In genomic region chr5:115489699-115490637, GRCm38 (mm10) we compare ENCODE assay signal across 8 mouse cellular contexts. TPM values are rescaled to one million over a fixed set of nuclear protein-coding genes. Genes with fewer than 3 reads are reported as not detected.
DNase-seq lines count a peak whose midpoint lies in the region; ATAC-seq lines count a peak whose summit lies in the region.

No protein-coding gene starts in this region.

- H3K4me1 ChIP-seq in heart, embryonic 14.5 days (ENCODE audit: control insufficient read depth in 2 of 2, insufficient read depth in 2 of 2, low read length in 2 of 2): peaks cover 21 to 26% of the 10 kb centered on the region in 2 experiments
- peaks cover 48% of the 10 kb centered on the region for H3K4me1 ChIP-seq in liver, embryonic 13.5 days (replicated peaks)
- H3K4me1 ChIP-seq in stomach, embryonic 16.5 days (ENCODE audit: control insufficient read depth, insufficient read depth, low read length): peaks cover 23% of the 10 kb centered on the region

- H3K9ac ChIP-seq in heart, embryonic 14.5 days (ENCODE audit: low read length): peak overlapping the region; percentile 83
- peak overlapping the region; percentile 79 for H3K9ac ChIP-seq in liver, embryonic 13.5 days
- H3K9ac ChIP-seq in stomach, embryonic 16.5 days (ENCODE audit: low read length): peak overlapping the region; percentile 88

- no peaks in the 10 kb centered on the region for H3K9me3 ChIP-seq in heart, embryonic 14.5 days (ENCODE audit: control insufficient read depth, low read length)
- H3K9me3 ChIP-seq in liver, embryonic 13.5 days (replicated peaks): no peaks in the 10 kb centered on the region
- no peaks in the 10 kb centered on the region for H3K9me3 ChIP-seq in stomach, embryonic 16.5 days (replicated peaks; ENCODE audit: control insufficient read depth, low read length)

- no peaks in the 10 kb centered on the region for H3K36me3 ChIP-seq in heart, embryonic 14.5 days (ENCODE audit: control insufficient read depth, insufficient read depth, low read length)
- H3K36me3 ChIP-seq in liver, embryonic 13.5 days: no peaks in the 10 kb centered on the region
- H3K36me3 ChIP-seq in stomach, embryonic 16.5 days (ENCODE audit: control insufficient read depth, insufficient read depth, low read length): no peaks in the 10 kb centered on the region

- peak overlapping the region; percentile 64 for H3K4me2 ChIP-seq in heart, embryonic 14.5 days (ENCODE audit: low read length)
- H3K4me2 ChIP-seq in liver, embryonic 13.5 days: peak overlapping the region; percentile 70
- H3K4me2 ChIP-seq in stomach, embryonic 16.5 days (ENCODE audit: low read depth, low read length): peak overlapping the region; percentile 81

- DNase-seq in CD4-positive, CD25-positive, alpha-beta regulatory T cell, adult 2 months (ENCODE audit: low read depth, low spot score): peak; percentile 94
- peak; percentile 83 for DNase-seq in brain, embryonic 18.5 days (ENCODE audit: low read depth, low spot score)
- DNase-seq in kidney, postnatal 14 days: peak; percentile 91
- DNase-seq in liver, embryonic 13.5 days: peak; percentile 84
- DNase-seq in neural tube, embryonic 10.5 days (ENCODE audit: extremely low spot score, low spot score): peak; percentile 94

- peak overlapping the region; percentile 39 to 53 for H3K4me3 ChIP-seq in heart, embryonic 14.5 days (ENCODE audit: control insufficient read depth in 1 of 2, insufficient read depth in 1 of 2, low read depth in 1 of 2, low read length in 2 of 2)
- H3K4me3 ChIP-seq in liver, embryonic 13.5 days (replicated peaks): peak overlapping the region; percentile 41
- H3K4me3 ChIP-seq in stomach, embryonic 16.5 days (replicated peaks; ENCODE audit: low read length): peak overlapping the region; percentile 49

- H3K27ac ChIP-seq in heart, embryonic 14.5 days (replicated peaks in 1 of 2; ENCODE audit: control insufficient read depth in 1 of 2, insufficient read depth in 1 of 2, low read depth in 2 of 2, low read length in 2 of 2): peak overlapping the region; percentile 100
- peak overlapping the region; percentile 100 for H3K27ac ChIP-seq in liver, embryonic 13.5 days
- peak overlapping the region; percentile 100 for H3K27ac ChIP-seq in stomach, embryonic 16.5 days (ENCODE audit: low read length)

- under 1% methylated on average over 50 of the region's 50 CpGs for WGBS in heart, embryonic 14.5 days
- WGBS in liver, embryonic 13.5 days (ENCODE audit: insufficient replicate concordance): under 1% methylated on average over 50 of the region's 50 CpGs
- under 1% methylated on average over 50 of the region's 50 CpGs for WGBS in stomach, embryonic 16.5 days

- no peaks in the 10 kb centered on the region for H3K27me3 ChIP-seq in heart, embryonic 14.5 days (ENCODE audit: control insufficient read depth, insufficient read depth, low read length)
- 0 out of 2 replicates have a peak, but pooled peaks cover 2% of the 10 kb centered on the region for H3K27me3 ChIP-seq in liver, embryonic 13.5 days
- no peaks in the 10 kb centered on the region for H3K27me3 ChIP-seq in stomach, embryonic 16.5 days (ENCODE audit: control insufficient read depth, insufficient read depth, low read length)

- ATAC-seq in erythroid progenitor cell, adult 5-6 weeks (replicated peaks; ENCODE audit: low FRiP score, poor library complexity, severe bottlenecking): peak; percentile 83
- peak; percentile 75 for ATAC-seq in heart, embryonic 14.5 days (ENCODE audit: insufficient number of reproducible peaks, insufficient read depth, low FRiP score, low read depth)
- peak; percentile 81 for ATAC-seq in liver, embryonic 13.5 days (ENCODE audit: low read depth)
- ATAC-seq in stomach, embryonic 16.5 days (ENCODE audit: insufficient read depth, low FRiP score): peak; percentile 78

RNA-seq across cellular contexts. Expression of gene Sirt4, which starts 5.4 kb away (rescaled TPM):
- 1.8 TPM in 1 of 2 replicates, not detected in the other for total RNA-seq in erythroid progenitor cell, adult 5-6 weeks (2015; ENCODE audit: low replicate concordance)
- 3.3 TPM in 1 of 2 replicates, not detected in the other for total RNA-seq in erythroid progenitor cell, adult 5-6 weeks (2017; ENCODE audit: low replicate concordance)
- polyA plus RNA-seq in heart, embryonic 14.5 days (2014; fragmentation: Nextera tagmentation; extraction: Ambion mirVana): 19.2 and 22.5 TPM in 2 replicates
- polyA plus RNA-seq in liver, embryonic 13.5 days (2015; fragmentation: Nextera tagmentation; extraction: Ambion mirVana): 5.6 and 6.1 TPM in 2 replicates
- polyA plus RNA-seq in stomach, embryonic 16.5 days (2015; fragmentation: Nextera tagmentation; extraction: Ambion mirVana): 24.4 and 28.0 TPM in 2 replicates

RNA-seq across cellular contexts. Expression of gene Pxn, which starts 16.5 kb away (rescaled TPM):
- 18.9 and 24.5 TPM in 2 replicates for total RNA-seq in erythroid progenitor cell, adult 5-6 weeks (2015; ENCODE audit: low replicate concordance)
- total RNA-seq in erythroid progenitor cell, adult 5-6 weeks (2017; ENCODE audit: low replicate concordance): 11.1 and 21.2 TPM in 2 replicates
- polyA plus RNA-seq in heart, embryonic 14.5 days (2014; fragmentation: Nextera tagmentation; extraction: Ambion mirVana): 14.4 and 19.1 TPM in 2 replicates
- 11.1 and 14.5 TPM in 2 replicates for polyA plus RNA-seq in liver, embryonic 13.5 days (2015; fragmentation: Nextera tagmentation; extraction: Ambion mirVana)
- polyA plus RNA-seq in stomach, embryonic 16.5 days (2015; fragmentation: Nextera tagmentation; extraction: Ambion mirVana): 41.9 and 44.5 TPM in 2 replicates

RNA-seq across cellular contexts. Expression of gene Pla2g1b, which starts 23.9 kb away (rescaled TPM):
- total RNA-seq in erythroid progenitor cell, adult 5-6 weeks (2015; ENCODE audit: low replicate concordance): not detected in 2 replicates
- not detected in 2 replicates for total RNA-seq in erythroid progenitor cell, adult 5-6 weeks (2017; ENCODE audit: low replicate concordance)
- polyA plus RNA-seq in heart, embryonic 14.5 days (2014; fragmentation: Nextera tagmentation; extraction: Ambion mirVana): not detected in 2 replicates
- 0.35 TPM in 1 of 2 replicates, not detected in the other for polyA plus RNA-seq in liver, embryonic 13.5 days (2015; fragmentation: Nextera tagmentation; extraction: Ambion mirVana)
- 16.6 and 20.5 TPM in 2 replicates for polyA plus RNA-seq in stomach, embryonic 16.5 days (2015; fragmentation: Nextera tagmentation; extraction: Ambion mirVana)

Comparison
In these comparisons a context has a peak if more than half of its experiments do, and no peak if none do; other contexts are left out.
1. Peak in every context shown above with its lines: DNase-seq, ATAC-seq, H3K4me3 ChIP-seq and H3K27ac ChIP-seq.
2. RNA of gene Pla2g1b, which starts 23.9 kb away (polyA plus RNA-seq): 16.6 to 20.5 TPM in stomach, embryonic 16.5 days; not detected in heart, embryonic 14.5 days and 0.35 TPM in liver, embryonic 13.5 days; every median in the first group is over 10 times any median in the second.